Mouse (Mus musculus): ENCODE measurements around the gene Slc41a1.

The Slc41a1 gene

DNA sequence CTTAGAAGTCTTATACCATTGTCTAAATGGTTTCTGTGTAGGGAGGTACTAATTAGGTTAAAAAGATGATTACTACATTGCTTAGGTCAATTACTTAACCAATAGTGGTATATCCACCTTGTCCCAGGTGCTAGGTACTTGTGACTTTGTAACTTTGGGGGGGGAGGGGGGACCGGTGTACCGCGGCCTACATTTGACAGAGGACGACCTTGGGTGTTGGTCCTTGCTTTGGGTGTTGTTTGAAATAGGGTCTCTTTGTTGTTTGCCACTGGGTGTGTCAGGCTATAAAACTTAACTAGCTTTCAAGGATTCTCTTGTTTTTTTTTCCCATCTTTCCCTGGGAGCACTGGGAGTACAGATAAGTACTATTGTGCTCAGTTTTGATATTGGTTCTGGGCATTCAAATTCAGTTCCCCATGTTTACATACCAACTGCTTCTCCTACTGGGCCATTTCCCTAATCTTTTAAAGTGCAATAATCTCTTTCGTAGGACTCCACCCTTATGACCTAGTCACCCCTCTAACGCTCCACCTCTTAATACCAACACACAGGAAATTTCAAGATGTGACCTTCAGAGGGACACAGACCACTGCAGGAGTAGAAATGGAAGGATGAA is 62.9 kb downstream of the Slc41a1 start:
- DNase-seq = no peak

DNA sequence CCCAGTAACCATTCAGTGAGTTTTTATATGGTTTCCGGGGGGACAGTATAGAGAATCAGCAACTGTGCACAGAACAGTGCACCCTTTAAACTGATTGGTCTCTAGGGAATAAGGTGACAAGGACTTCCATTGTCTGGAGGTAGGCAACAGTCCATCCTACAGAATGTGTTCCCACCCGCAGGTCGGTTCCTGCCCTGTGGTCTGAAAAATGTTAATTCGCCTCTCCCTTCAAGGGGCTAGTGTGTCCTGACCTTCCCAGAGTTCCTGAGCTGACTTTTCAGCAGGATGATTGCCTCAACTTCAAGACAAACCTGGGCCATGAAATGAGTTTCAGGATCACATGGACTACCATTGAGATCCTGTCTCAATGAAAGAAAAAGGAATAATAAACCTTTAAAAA is 64.1 kb downstream of the Slc41a1 start:
- no peak for DNase-seq
